25 mouse cellular contexts compared by ENCODE assay signal in genomic region chr11:33926551-33926950, GRCm38 (mm10). TPM values are rescaled to one million over a fixed set of nuclear protein-coding genes. Genes with fewer than 3 reads are reported as not detected.
DNase-seq lines count a peak whose midpoint lies in the region; ATAC-seq and TF ChIP-seq lines count a peak whose summit lies in the region.
"Had no signal": no experiment of that assay in that cellular context is flagged by ENCODE, and none has a peak within 500 bp of the region (broad histone marks: within the 10 kb centered on the region; RNA-seq: fewer than 3 reads in every experiment).

No protein-coding gene starts in this region.

- no peak overlapping the region for H3K4me3 ChIP-seq in kidney, embryonic 15.5 days (replicated peaks)
- H3K4me3 ChIP-seq in MEL (ENCODE audit: control insufficient read depth in 1 of 2, insufficient read depth in 1 of 2, low read depth in 2 of 2, low read length in 2 of 2), result no peak overlapping the region
- no peak overlapping the region for H3K4me3 ChIP-seq in liver, embryonic 16.5 days (ENCODE audit: low read depth, low read length)
- H3K4me3 ChIP-seq: hindbrain, embryonic 13.5 days; layer of hippocampus, adult 2 months; midbrain, embryonic 13.5 days had no signal

- peak; percentile 30 for DNase-seq in cerebellum, postnatal 10 days
- DNase-seq in cerebellum, adult 11-12 months, result no peak
- peak; percentile 31 to 65 for DNase-seq in kidney, postnatal 25 days
- peak; percentile 81 for DNase-seq in MEL (ENCODE audit: low read depth, low spot score)
- DNase-seq in natural killer cell, adult 2 months (ENCODE audit: low spot score in 2 of 2), result no peak
- DNase-seq: adrenal gland, postnatal 14 days; cerebellum, adult 11 months; cerebellum, postnatal 25 days; heart, postnatal 10 days; layer of hippocampus, postnatal 36 days; right cerebral cortex, postnatal 14 days; spleen, adult 18-20 months had no signal

- peaks cover 11% of the 10 kb centered on the region for H3K4me1 ChIP-seq in kidney, embryonic 15.5 days
- H3K4me1 ChIP-seq in MEL (ENCODE audit: control insufficient read depth in 1 of 2, insufficient read depth in 2 of 2, low read length in 2 of 2), result peaks cover 23 to 31% of the 10 kb centered on the region in 2 experiments
- no peaks in the 10 kb centered on the region for H3K4me1 ChIP-seq in liver, embryonic 16.5 days (ENCODE audit: control insufficient read depth, low read depth, low read length)

- no peak overlapping the region for H3K27ac ChIP-seq in kidney, embryonic 15.5 days
- H3K27ac ChIP-seq in MEL (ENCODE audit: control insufficient read depth, low read depth, low read length), result peak overlapping the region; percentile 35; the same call in 1 of the 2 replicates
- no peak overlapping the region for H3K27ac ChIP-seq in liver, embryonic 16.5 days (ENCODE audit: low read length)
- H3K27ac ChIP-seq: hindbrain, embryonic 13.5 days; layer of hippocampus, adult 2 months; midbrain, embryonic 13.5 days had no signal

- TF ChIP-seq RAD21 in MEL (IDR thresholded peaks at IDR 0.05; ENCODE audit: low read depth, low read length), result no peak

- H3K79me2 ChIP-seq in MEL (ENCODE audit: control insufficient read depth, insufficient read depth, low read length, poor library complexity), result no peaks in the 10 kb centered on the region

- H3K4me2 ChIP-seq in kidney, embryonic 15.5 days, result no peak overlapping the region
- H3K4me2 ChIP-seq in liver, embryonic 16.5 days (ENCODE audit: low read depth, low read length), result no peak overlapping the region
- H3K4me2 ChIP-seq: heart, embryonic 11.5 days; hindbrain, embryonic 13.5 days; midbrain, embryonic 13.5 days had no signal

- H3K9me3 ChIP-seq in kidney, embryonic 15.5 days (replicated peaks), result no peaks in the 10 kb centered on the region
- no peaks in the 10 kb centered on the region for H3K9me3 ChIP-seq in MEL (replicated peaks; ENCODE audit: insufficient read depth, low read length)
- H3K9me3 ChIP-seq in liver, embryonic 16.5 days (replicated peaks; ENCODE audit: control insufficient read depth, low read length), result no peaks in the 10 kb centered on the region
- H3K9me3 ChIP-seq: hindbrain, embryonic 13.5 days; midbrain, embryonic 13.5 days had no signal

- TF ChIP-seq POLR2A in MEL (IDR thresholded peaks at IDR 0.05; ENCODE audit: control insufficient read depth in 1 of 2, insufficient read depth in 1 of 2, low read depth in 1 of 2, low read length in 2 of 2, poor library complexity in 1 of 2), result no peak

- H3K27me3 ChIP-seq in kidney, embryonic 15.5 days, result 0 out of 2 replicates have a peak, but pooled peaks cover 3% of the 10 kb centered on the region
- H3K27me3 ChIP-seq in MEL (ENCODE audit: control insufficient read depth in 1 of 2, insufficient read depth in 2 of 2, low read length in 2 of 2), result no peaks in the 10 kb centered on the region
- H3K27me3 ChIP-seq in liver, embryonic 16.5 days (ENCODE audit: control insufficient read depth, insufficient read depth, low read depth, low read length), result no peaks in the 10 kb centered on the region
- H3K27me3 ChIP-seq: midbrain, embryonic 13.5 days had no signal

- no peaks in the 10 kb centered on the region for H3K36me3 ChIP-seq in kidney, embryonic 15.5 days
- H3K36me3 ChIP-seq in MEL (ENCODE audit: control insufficient read depth in 1 of 2, insufficient read depth in 2 of 2, low read length in 2 of 2), result peaks cover 0 to 27% of the 10 kb centered on the region in 2 experiments; a peak in 2 of 4 replicates
- no peaks in the 10 kb centered on the region for H3K36me3 ChIP-seq in liver, embryonic 16.5 days (ENCODE audit: control insufficient read depth, insufficient read depth)
- H3K36me3 ChIP-seq: G1E; hindbrain, embryonic 13.5 days; midbrain, embryonic 13.5 days had no signal

- TF ChIP-seq EP300 in MEL (IDR thresholded peaks at IDR 0.05; ENCODE audit: low read depth in 1 of 2, low read length in 2 of 2), result peak; percentile 23 to 62; a peak in 2 of 4 replicates

- WGBS in kidney, embryonic 15.5 days, result 44% methylated on average over 2 of the region's 2 CpGs
- WGBS in liver, embryonic 16.5 days (ENCODE audit: insufficient replicate concordance), result 24% methylated on average over 2 of the region's 2 CpGs

- TF ChIP-seq CTCF in MEL (IDR thresholded peaks at IDR 0.05 in 2 of 3, conservative IDR thresholded peaks at IDR 0.05 in 1 of 3; ENCODE audit: control insufficient read depth in 1 of 3, insufficient read depth in 1 of 3, low read depth in 2 of 3, low read length in 3 of 3, poor library complexity in 1 of 3, severe bottlenecking in 1 of 3), result no peak

- H3K9ac ChIP-seq in kidney, embryonic 15.5 days, result no peak overlapping the region
- H3K9ac ChIP-seq in MEL (ENCODE audit: control insufficient read depth, low read depth, low read length, poor library complexity, severe bottlenecking), result peak overlapping the region; percentile 31; the same call in 1 of the 2 replicates
- no peak overlapping the region for H3K9ac ChIP-seq in liver, embryonic 16.5 days (ENCODE audit: low read depth, low read length)
- H3K9ac ChIP-seq: hindbrain, embryonic 13.5 days; midbrain, embryonic 13.5 days had no signal

- no peak for ATAC-seq in kidney, embryonic 15.5 days (replicated peaks; ENCODE audit: low FRiP score)
- peak; percentile 64 for ATAC-seq in liver, embryonic 16.5 days (ENCODE audit: low read depth)
- no peak for ATAC-seq in monocyte, adult 5-6 weeks (replicated peaks; ENCODE audit: insufficient number of reproducible peaks, low FRiP score, low TSS enrichment, poor library complexity, severe bottlenecking)
- ATAC-seq: inflammation-experienced regulatory T-cells, adult 6 months; lung, postnatal 0 days; midbrain, embryonic 13.5 days had no signal

TF ChIP-seq in MEL, 35 proteins besides CTCF, POLR2A, EP300 and RAD21 (continues in another document):
- TF ChIP-seq CHD1 (IDR thresholded peaks at IDR 0.05; ENCODE audit: low read depth, low read length) (no peak), SMC3 (IDR thresholded peaks at IDR 0.05; ENCODE audit: low read depth, low read length) (no peak), USF2 (IDR thresholded peaks at IDR 0.05; ENCODE audit: borderline replicate concordance in 1 of 2, insufficient read depth in 1 of 2, low read depth in 1 of 2, low read length in 2 of 2) (peak in 1 of 2 experiments; percentile 60; a peak in 1 of 4 replicates), TBP (IDR thresholded peaks at IDR 0.05; ENCODE audit: low read depth, low read length) (no peak), MAFK (IDR thresholded peaks at IDR 0.05; ENCODE audit: borderline replicate concordance, low read depth, low read length) (no peak), BHLHE40 (IDR thresholded peaks at IDR 0.05; ENCODE audit: borderline replicate concordance, low read depth, low read length) (no peak), RCOR1 (IDR thresholded peaks at IDR 0.05; ENCODE audit: low read depth, low read length) (0 out of 2 replicates have a peak, but pooled peaks have one; percentile 33), ZC3H11A (IDR thresholded peaks at IDR 0.05; ENCODE audit: low read depth, low read length) (no peak), MXI1 (IDR thresholded peaks at IDR 0.05; ENCODE audit: low read depth, low read length) (no peak), ZMIZ1 (IDR thresholded peaks at IDR 0.05; ENCODE audit: low read depth, low read length) (no peak), TAL1 (IDR thresholded peaks at IDR 0.05; ENCODE audit: low read length) (no peak), E2F4 (IDR thresholded peaks at IDR 0.05; ENCODE audit: borderline replicate concordance, low read depth, low read length) (no peak), POLR2AphosphoS5 (IDR thresholded peaks at IDR 0.05; ENCODE audit: borderline replicate concordance, low read depth, low read length) (no peak), TCF12 (IDR thresholded peaks at IDR 0.05; ENCODE audit: low read depth, low read length) (no peak; the same call in 1 of the 2 replicates), NELFE (IDR thresholded peaks at IDR 0.05; ENCODE audit: low read depth, low read length) (no peak), MEF2A (IDR thresholded peaks at IDR 0.05; ENCODE audit: extremely low read depth, insufficient replicate concordance, low read depth, low read length, poor library complexity, severe bottlenecking) (no peak), ZNF384 (IDR thresholded peaks at IDR 0.05; ENCODE audit: low read depth, low read length) (no peak), ETS1 (IDR thresholded peaks at IDR 0.05; ENCODE audit: low read depth, low read length) (peak; percentile 66), JUND (IDR thresholded peaks at IDR 0.05; ENCODE audit: low read depth, low read length) (no peak), MYB (IDR thresholded peaks at IDR 0.05; ENCODE audit: low read depth, low read length) (no peak), MAX (IDR thresholded peaks at IDR 0.05; ENCODE audit: low read length) (0 out of 2 replicates have a peak, but pooled peaks have one; percentile 10), POLR2AphosphoS2 (IDR thresholded peaks at IDR 0.05; ENCODE audit: low read length) (no peak), KAT2A (conservative IDR thresholded peaks at IDR 0.05; ENCODE audit: low read depth, low read length) (no peak), GABPA (IDR thresholded peaks at IDR 0.05; ENCODE audit: low read depth, low read length) (no peak), SIN3A (IDR thresholded peaks at IDR 0.05; ENCODE audit: low read length) (no peak; the same call in 1 of the 2 replicates), UBTF (IDR thresholded peaks at IDR 0.05; ENCODE audit: borderline replicate concordance, insufficient read depth, low read depth, low read length) (no peak), ELF1 (IDR thresholded peaks at IDR 0.05; ENCODE audit: low read depth, low read length) (no peak), MYC (IDR thresholded peaks at IDR 0.05; ENCODE audit: low read depth, low read length) (0 out of 2 replicates have a peak, but pooled peaks have one; percentile 18), USF1 (IDR thresholded peaks at IDR 0.05; ENCODE audit: low read depth, low read length) (peak; percentile 90), MAZ (IDR thresholded peaks at IDR 0.05; ENCODE audit: low read depth, low read length) (no peak), GATA1 (IDR thresholded peaks at IDR 0.05; ENCODE audit: low read depth, low read length) (no peak), HCFC1 (IDR thresholded peaks at IDR 0.05; ENCODE audit: low read depth, low read length) (no peak), ZKSCAN1 (IDR thresholded peaks at IDR 0.05; ENCODE audit: low read depth, low read length) (no peak)

RNA-seq across cellular contexts. Expression of gene Kcnmb1, which starts 36.3 kb away (rescaled TPM):
- polyA plus RNA-seq in kidney, embryonic 15.5 days (2015; fragmentation: Nextera tagmentation; extraction: Ambion mirVana), result 0.42 and 0.71 TPM in 2 replicates
- total RNA-seq in MEL (2012; rRNA removed), result 0.42 and 0.85 TPM in 2 replicates
- polyA plus RNA-seq in MEL (2012; ENCODE audit: insufficient read depth in 1 of 2, insufficient read length in 2 of 2, low read depth in 1 of 2, low replicate concordance in 2 of 2, missing spikeins in 1 of 2), result under 1 TPM in 1 of 2 experiments, not detected in 1; 0.15 TPM
- polyA plus RNA-seq in liver, embryonic 16.5 days (2015; fragmentation: Nextera tagmentation; extraction: Ambion mirVana), result 0.06 and 0.09 TPM in 2 replicates
- 0.19 TPM in 1 of 3 replicates, not detected in the others for total RNA-seq in monocyte, adult 5-6 weeks (2017)
- total RNA-seq: granulocyte monocyte progenitor cell, adult 5-6 weeks; megakaryocyte progenitor cell, adult 5-6 weeks; neutrophil, adult 5-6 weeks had no signal
- polyA plus RNA-seq: G1E had no signal

Comparison
In these comparisons a context has a peak if more than half of its experiments do, and no peak if none do; other contexts are left out.
1. DNase-seq: peak in cerebellum, postnatal 10 days (2 of 2), kidney, postnatal 25 days (2 of 2) and MEL (single experiment); none in cerebellum, adult 11-12 months (single experiment) and natural killer cell, adult 2 months (0 of 2).